Mouse (Mus musculus): ENCODE results near the gene Ubr1. TPM values are rescaled to one million over a fixed set of nuclear protein-coding genes. Genes with fewer than 3 reads are reported as not detected.

The Ubr1 gene
- 28.9 and 29.5 TPM in 2 replicates for polyA plus RNA-seq (2015; fragmentation: Nextera tagmentation; extraction: Ambion mirVana)

DNA sequence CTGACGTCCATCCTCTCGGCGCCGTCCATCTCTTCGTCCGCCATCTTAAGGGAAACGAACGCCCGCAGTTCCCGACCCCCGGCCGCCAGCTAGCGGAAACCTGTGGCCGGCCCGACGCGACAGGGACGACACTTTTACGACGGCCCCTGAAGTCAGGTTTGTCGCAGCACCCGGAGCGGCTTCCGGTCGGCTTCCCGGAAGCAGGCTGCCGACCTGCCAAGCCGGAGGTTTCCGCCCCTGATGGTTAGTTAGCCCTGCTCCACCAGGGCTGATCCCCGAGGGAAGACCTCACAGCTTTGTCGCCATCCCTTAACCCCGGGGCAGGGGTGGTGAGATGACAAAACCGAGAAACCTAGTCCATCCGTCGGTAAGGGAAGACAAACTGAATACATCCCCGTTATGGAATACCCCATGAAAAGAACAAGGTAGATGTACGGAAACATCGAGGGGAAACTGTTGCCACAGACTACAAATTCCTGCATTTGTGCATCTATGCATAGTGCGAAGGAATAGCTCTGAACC lies at the start of gene Ubr1:
Ubr1 (minus strand) TSS at position 157 of the 522 bp plus-strand sequence.
- Histone ChIP-seq H3K27me3 (peaks cover 3% of the 10 kb centered on the region), H3K4me2 (peak within 1 kb of the TSS; percentile 80), H3K4me3 (peak within 1 kb of the TSS; percentile 81), H3K36me3 (peaks cover 8% of the 10 kb centered on the region; the same call in 1 of the 2 replicates), H3K27ac (peak within 1 kb of the TSS; percentile 84), H3K9me3 (no peaks in the 10 kb centered on the region), H3K9ac (peak within 1 kb of the TSS; percentile 88), H3K4me1 (peaks cover 7% of the 10 kb centered on the region; the same call in 1 of the 2 replicates)
- 0 out of 2 replicates have a peak, but pooled peaks have one; percentile 48 for ATAC-seq (ENCODE audit: insufficient number of reproducible peaks, insufficient read depth, low FRiP score, low TSS enrichment, low read depth)
- WGBS: under 1% methylated on average over 39 of the region's 39 CpGs

DNA sequence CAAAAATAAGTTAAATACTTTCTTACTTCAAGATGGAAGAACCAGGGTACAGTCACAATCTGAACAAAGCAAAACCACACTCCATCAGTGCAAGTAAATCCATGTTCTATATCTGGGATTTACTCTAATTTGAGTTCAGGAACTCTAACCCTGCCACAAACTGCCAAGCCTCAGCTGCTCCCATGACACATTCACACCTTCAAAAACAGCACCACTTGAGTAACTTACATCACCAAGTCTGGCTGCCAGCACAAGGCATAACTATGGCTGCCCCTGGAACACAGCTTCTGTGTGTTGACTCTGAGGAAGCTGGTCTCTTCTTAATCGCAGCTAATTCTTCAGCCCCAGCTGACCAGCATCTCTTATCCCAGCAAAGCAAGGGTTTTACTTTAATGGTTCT lies 46.6 kb upstream of the Ubr1 start:
- Histone ChIP-seq H3K4me3 (no peak overlapping the region), H3K9ac (no peak overlapping the region), H3K4me1 (no peaks in the 10 kb centered on the region), H3K4me2 (no peak overlapping the region), H3K27me3 (no peaks in the 10 kb centered on the region), H3K9me3 (no peaks in the 10 kb centered on the region), H3K27ac (no peak overlapping the region), H3K36me3 (peaks cover 41% of the 10 kb centered on the region)
- ATAC-seq (ENCODE audit: insufficient number of reproducible peaks, insufficient read depth, low FRiP score, low TSS enrichment, low read depth): no peak
- 98% methylated on average over 1 of the region's 1 CpGs for WGBS

- no peak overlapping the region for H3K27ac ChIP-seq
- 85% methylated on average over 9 of the region's 9 CpGs for whole genome bisulfite sequencing
- ATAC-seq (ENCODE audit: insufficient number of reproducible peaks, insufficient read depth, low FRiP score, low TSS enrichment, low read depth): no peak
These were observed 45.7 kb upstream of the Ubr1 start for GRCm38 (mm10) chr2:121016226-121016625.

GRCm38 (mm10) chr2:121015507-121015906 lies 45.0 kb upstream of the Ubr1 start:
- peaks cover 48% of the 10 kb centered on the region for H3K36me3 ChIP-seq
- ATAC-seq (ENCODE audit: insufficient number of reproducible peaks, insufficient read depth, low FRiP score, low TSS enrichment, low read depth): no peak
- H3K4me2 ChIP-seq: no peak overlapping the region

More at GRCm38 (mm10) chr2:121016226-121016625, 45.7 kb upstream of the Ubr1 start:
- Histone ChIP-seq H3K27me3 (no peaks in the 10 kb centered on the region), H3K9ac (no peak overlapping the region), H3K4me2 (no peak overlapping the region), H3K4me1 (no peaks in the 10 kb centered on the region), H3K36me3 (peaks cover 48% of the 10 kb centered on the region), H3K9me3 (no peaks in the 10 kb centered on the region), H3K4me3 (no peak overlapping the region)

DNA sequence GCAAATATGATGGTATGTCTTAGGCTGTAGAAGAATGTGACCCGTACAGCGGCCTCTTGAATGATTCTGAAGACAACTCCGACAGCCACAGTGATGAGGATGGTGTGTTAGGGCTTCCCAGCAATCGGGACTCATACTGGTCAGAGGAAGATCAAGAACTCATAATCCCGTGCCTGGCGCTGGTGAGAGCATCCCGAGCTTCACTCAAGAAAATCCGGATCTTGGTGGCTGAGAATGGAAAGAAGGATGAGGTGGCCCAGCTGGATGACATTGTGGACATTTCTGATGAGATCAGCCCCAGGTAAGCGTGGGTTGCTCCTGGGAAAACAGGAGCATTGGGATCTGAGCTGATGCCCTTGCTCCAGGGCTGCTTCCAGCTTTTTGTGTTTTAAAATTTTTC lies 42.2 kb upstream of the Ubr1 start:
- no peak for ATAC-seq (ENCODE audit: insufficient number of reproducible peaks, insufficient read depth, low FRiP score, low TSS enrichment, low read depth)
- 90% methylated on average over 9 of the region's 9 CpGs for WGBS
- H3K36me3 ChIP-seq: peaks cover 44% of the 10 kb centered on the region

More at GRCm38 (mm10) chr2:121015507-121015906, 45.0 kb upstream of the Ubr1 start:
- WGBS: 78% methylated on average over 2 of the region's 2 CpGs
- Histone ChIP-seq H3K27ac (no peak overlapping the region), H3K4me1 (no peaks in the 10 kb centered on the region), H3K9me3 (no peaks in the 10 kb centered on the region), H3K27me3 (no peaks in the 10 kb centered on the region), H3K9ac (no peak overlapping the region), H3K4me3 (no peak overlapping the region)

GRCm38 (mm10) chr2:121009071-121009677 lies 38.7 kb upstream of the Ubr1 start:
- WGBS: 26% methylated on average over 5 of the region's 5 CpGs
- Histone ChIP-seq H3K4me1 (peaks cover 10% of the 10 kb centered on the region), H3K36me3 (peaks cover 19% of the 10 kb centered on the region), H3K27ac (no peak overlapping the region), H3K9ac (peak overlapping the region; percentile 83), H3K4me2 (peak overlapping the region; percentile 78), H3K27me3 (no peaks in the 10 kb centered on the region), H3K9me3 (no peaks in the 10 kb centered on the region), H3K4me3 (peak overlapping the region; percentile 81)
- no peak for ATAC-seq (ENCODE audit: insufficient number of reproducible peaks, insufficient read depth, low FRiP score, low TSS enrichment, low read depth)

More for the DNA sequence above, 42.2 kb upstream of the Ubr1 start:
- Histone ChIP-seq H3K4me2 (no peak overlapping the region), H3K4me3 (no peak overlapping the region), H3K4me1 (peaks cover 10% of the 10 kb centered on the region), H3K27ac (no peak overlapping the region), H3K9ac (no peak overlapping the region), H3K9me3 (no peaks in the 10 kb centered on the region), H3K27me3 (no peaks in the 10 kb centered on the region)

DNA sequence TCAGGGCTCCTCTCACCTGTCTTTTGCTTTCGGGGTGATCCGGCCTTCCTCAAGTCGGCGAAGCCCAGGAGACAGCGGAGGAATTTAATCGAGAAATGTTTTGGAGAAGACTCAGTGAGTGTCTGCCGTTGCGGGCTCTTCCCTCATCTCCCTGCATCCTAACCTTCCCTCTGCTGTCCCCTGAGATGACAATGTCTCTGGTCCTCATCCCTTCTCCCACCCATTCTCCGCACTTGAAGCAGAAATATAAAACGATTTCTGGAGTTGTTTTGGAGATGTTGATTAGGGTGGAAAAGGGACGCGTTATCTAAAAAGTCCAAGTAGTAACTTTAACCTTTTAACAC lies 38.1 kb upstream of the Ubr1 start:
- Histone ChIP-seq H3K27ac (peak overlapping the region; percentile 44; the same call in 1 of the 2 replicates), H3K4me3 (peak overlapping the region; percentile 81), H3K9ac (peak overlapping the region; percentile 83), H3K4me2 (peak overlapping the region; percentile 78), H3K4me1 (peaks cover 10% of the 10 kb centered on the region), H3K27me3 (no peaks in the 10 kb centered on the region), H3K36me3 (peaks cover 17% of the 10 kb centered on the region), H3K9me3 (no peaks in the 10 kb centered on the region)
- no peak for ATAC-seq (ENCODE audit: insufficient number of reproducible peaks, insufficient read depth, low FRiP score, low TSS enrichment, low read depth)
- 1% methylated on average over 12 of the region's 12 CpGs for WGBS

DNA sequence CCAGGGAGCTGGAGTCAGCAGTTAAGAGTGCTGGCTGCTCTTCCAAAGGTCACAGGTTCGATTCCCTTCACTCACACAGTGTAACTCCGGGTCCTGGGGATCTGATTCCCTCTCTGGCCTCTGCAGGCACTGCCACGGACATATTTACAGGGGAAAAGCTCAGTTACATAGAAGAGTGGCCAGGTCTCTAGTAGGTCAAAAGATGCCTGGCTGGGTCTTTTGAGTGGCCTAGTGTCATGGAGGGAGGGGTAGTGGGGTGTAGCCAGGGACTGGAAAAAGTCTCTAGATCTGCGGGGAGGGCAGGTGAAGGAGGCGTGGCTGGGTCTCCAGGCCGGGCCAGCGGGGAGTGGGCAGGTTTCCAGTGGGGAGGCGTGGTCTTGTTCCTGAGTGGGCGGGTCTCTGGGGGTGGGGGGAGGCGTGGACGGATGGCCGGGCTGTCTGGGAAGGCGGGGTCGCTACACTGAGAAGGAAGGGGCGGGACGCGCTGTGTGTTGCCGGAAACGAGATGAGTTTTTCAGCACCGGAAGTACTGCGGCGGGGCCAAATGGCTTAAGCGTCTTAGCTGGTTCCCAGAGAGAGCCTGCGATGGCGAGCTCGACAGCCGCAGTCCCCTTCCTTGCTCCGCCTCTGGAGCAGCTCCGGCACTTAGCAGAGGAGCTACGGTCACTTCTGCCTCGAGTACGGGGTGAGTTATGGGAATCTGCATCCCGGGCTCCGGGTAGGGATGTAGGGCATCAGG lies 37.6 kb upstream of the Ubr1 start, which contains the start of gene Ccndbp1:
Ccndbp1 (plus strand) TSS at position 479 of the 739 bp plus-strand sequence.
- H3K36me3 ChIP-seq: peaks cover 15% of the 10 kb centered on the region
- H3K9ac ChIP-seq: peak within 1 kb of the TSS; percentile 83
- 2% methylated on average over 34 of the region's 34 CpGs for WGBS
- no peaks in the 10 kb centered on the region for H3K27me3 ChIP-seq
- ATAC-seq (ENCODE audit: insufficient number of reproducible peaks, insufficient read depth, low FRiP score, low TSS enrichment, low read depth): peak; percentile 89
- H3K27ac ChIP-seq: peak within 1 kb of the TSS; percentile 44; the same call in 1 of the 2 replicates
- H3K4me1 ChIP-seq: peaks cover 10% of the 10 kb centered on the region
- H3K4me2 ChIP-seq: peak within 1 kb of the TSS; percentile 78
- no peaks in the 10 kb centered on the region for H3K9me3 ChIP-seq
- peak within 1 kb of the TSS; percentile 81 for H3K4me3 ChIP-seq

DNA sequence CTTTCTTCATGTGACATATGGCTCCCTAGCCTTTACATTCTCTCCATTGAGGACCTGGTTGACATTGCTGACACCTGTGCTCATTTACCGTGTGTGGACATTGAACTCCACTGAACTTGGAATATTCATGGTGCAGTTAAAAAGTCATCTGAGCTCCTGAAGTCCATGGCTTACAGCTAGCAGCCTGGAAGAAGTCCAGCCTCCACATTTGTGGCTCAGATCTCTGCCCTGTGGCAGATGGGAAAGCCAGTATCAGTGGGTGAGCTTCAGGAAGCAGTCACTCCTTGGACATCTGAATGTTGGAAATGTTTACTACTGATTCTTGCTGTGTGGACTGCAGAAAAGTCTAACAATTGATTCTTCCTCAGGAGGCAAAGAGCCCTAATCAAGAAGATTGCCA lies 36.5 kb upstream of the Ubr1 start:
- Histone ChIP-seq H3K4me3 (no peak overlapping the region), H3K9me3 (no peaks in the 10 kb centered on the region), H3K4me2 (no peak overlapping the region), H3K9ac (no peak overlapping the region), H3K4me1 (peaks cover 10% of the 10 kb centered on the region), H3K27me3 (no peaks in the 10 kb centered on the region), H3K36me3 (peaks cover 5% of the 10 kb centered on the region), H3K27ac (no peak overlapping the region)
- WGBS: 94% methylated on average over 1 of the region's 1 CpGs
- ATAC-seq (ENCODE audit: insufficient number of reproducible peaks, insufficient read depth, low FRiP score, low TSS enrichment, low read depth): no peak

DNA sequence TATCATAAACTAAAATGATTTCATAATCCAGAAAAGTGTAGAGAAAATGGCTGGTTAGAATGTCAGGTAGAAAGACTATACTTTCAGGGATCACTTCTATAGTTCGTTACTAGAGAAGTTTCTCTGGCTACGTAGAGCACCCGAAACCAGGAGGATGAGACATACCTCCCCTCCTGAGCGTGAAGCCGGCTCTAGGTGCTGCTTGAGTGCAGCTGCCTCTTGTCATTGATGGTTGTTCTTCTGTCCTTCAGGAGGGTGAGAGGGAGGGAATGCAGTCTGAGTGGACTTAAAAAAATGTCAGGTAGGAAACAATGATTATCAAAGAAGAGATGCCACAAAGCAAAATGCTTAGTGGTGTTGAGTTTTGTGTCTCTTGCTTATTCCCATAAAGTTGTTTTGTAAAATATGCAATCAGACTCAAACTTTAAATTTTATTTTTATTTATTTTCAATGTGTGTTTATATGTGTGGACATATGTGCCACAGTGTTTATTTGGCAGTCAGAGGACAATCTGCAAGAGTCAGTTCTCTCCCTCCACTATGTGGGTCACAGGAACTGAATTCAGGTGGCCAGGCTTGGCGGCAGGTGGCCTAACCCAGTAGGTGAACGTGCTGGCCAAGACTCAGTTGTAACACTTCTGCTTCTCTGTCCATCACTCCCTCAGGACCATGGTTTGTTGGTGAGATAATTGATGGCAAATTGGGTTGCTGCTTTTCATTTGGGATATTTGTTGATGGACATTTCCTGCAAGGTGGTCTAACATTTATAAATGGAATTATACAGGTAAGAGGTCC lies 33.7 kb upstream of the Ubr1 start:
- ATAC-seq (ENCODE audit: insufficient number of reproducible peaks, insufficient read depth, low FRiP score, low TSS enrichment, low read depth): no peak
- Histone ChIP-seq H3K27me3 (no peaks in the 10 kb centered on the region), H3K4me1 (peaks cover 5% of the 10 kb centered on the region), H3K9ac (no peak overlapping the region), H3K4me3 (no peak overlapping the region), H3K4me2 (no peak overlapping the region), H3K9me3 (no peaks in the 10 kb centered on the region), H3K36me3 (no peaks in the 10 kb centered on the region), H3K27ac (no peak overlapping the region)
- 84% methylated on average over 7 of the region's 7 CpGs for WGBS

DNA sequence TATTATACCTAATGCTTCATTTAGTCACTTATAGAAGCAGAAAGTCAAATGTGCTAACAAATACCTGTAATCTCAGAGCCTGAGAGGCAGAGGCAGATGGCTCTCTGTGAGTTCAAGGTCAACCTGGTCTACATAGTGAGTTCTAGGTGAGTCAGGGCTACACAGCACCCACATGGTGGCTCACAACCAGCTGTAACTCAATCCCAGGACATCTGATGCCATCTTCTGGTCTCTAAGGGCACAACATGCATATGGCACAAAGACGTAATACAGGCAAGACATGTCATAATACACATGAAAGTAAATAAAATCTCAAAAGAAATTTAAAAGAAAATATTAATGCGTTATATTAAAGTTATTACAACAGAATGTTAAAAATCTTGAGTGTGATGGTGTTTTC lies 33.1 kb upstream of the Ubr1 start:
- Histone ChIP-seq H3K27me3 (no peaks in the 10 kb centered on the region), H3K9ac (no peak overlapping the region), H3K36me3 (no peaks in the 10 kb centered on the region), H3K9me3 (no peaks in the 10 kb centered on the region), H3K4me2 (no peak overlapping the region), H3K4me3 (no peak overlapping the region), H3K27ac (no peak overlapping the region), H3K4me1 (no peaks in the 10 kb centered on the region)
- ATAC-seq (ENCODE audit: insufficient number of reproducible peaks, insufficient read depth, low FRiP score, low TSS enrichment, low read depth): no peak
- WGBS: 60% methylated on average over 2 of the region's 2 CpGs
